Mouse (Mus musculus) CD4-positive, CD25-positive, alpha-beta regulatory T cell, adult 4 months (primary cell): ENCODE results near the gene Mroh8. TPM values are rescaled to one million over a fixed set of nuclear protein-coding genes. Genes with fewer than 3 reads are reported as not detected.

Experiments used
- ATAC-seq: one replicate; pipeline ENCODE4 v1.8.0; 2017
- polyA plus RNA-seq, 2 experiments: library from polyadenylated mRNA; unstranded; fragments of 100-300 nt; shearing (Covaris generic); gene quantifications; one replicate each; pipeline ENCODE4 v1.2.1; 2017

The Mroh8 gene
- not detected for polyA plus RNA-seq

DNA sequence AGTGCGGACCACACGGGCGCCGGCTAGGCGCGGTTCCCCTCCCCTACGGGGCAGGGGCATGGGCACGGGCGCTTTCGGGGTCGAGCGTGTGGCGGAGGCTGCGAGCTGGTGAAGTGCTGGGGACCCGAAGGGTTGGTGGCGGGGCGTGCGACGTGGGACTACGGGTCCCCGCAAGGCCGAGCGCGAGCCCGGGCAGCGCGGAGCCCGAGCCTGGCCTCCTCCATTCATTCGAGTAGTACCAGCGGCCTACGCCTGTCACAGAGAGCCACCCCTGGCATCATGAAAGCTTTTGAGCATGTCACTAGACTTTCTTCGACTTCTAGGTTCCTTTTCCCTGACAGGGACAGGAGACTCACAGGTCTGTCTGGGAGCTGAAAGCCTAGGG is at the start of gene Mroh8:
Mroh8 (minus strand) TSS at position 134 of the 385 bp plus-strand sequence.
- no peak for ATAC-seq

DNA sequence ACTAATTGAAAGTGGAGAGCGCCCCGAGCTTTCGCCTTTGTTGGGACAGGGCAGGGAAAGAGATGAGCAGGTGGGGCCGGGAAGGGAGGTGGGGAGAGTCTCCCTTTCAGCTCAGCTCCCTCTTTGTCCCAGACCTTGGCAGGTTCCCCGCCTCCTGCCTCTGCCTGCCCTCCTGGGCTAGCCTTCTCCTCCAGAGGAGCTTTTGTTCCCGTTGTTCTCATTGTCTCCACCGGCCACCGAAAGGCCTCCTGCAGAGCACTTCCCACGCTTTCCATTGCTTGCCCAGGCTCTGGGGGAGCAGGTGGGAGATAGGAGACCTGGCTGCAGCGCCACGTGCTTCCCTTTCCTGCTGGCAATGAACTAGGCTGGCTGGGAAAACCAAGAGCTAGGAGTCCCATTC is 49.2 kb upstream of the Mroh8 start:
- ATAC-seq: no peak

DNA sequence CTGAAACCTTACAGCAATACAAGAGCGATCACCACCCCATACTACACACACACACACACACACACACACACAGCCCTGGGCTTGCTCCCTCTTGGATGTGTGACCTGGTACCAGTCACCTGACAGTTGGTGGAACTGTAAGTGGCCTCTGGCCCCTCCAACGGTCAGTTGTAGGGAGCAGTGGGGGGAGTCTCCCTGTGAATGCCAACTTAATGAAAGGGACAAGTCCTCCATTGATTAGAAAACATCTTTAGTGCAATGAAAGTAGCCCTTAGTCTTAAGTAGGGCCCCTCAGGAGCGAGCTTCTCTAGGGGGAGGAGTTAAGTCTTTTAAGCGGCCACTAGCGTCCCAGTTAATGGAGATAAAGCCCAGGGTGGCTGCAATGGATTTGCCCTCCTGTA is 48.8 kb upstream of the Mroh8 start:
- ATAC-seq: no peak

DNA sequence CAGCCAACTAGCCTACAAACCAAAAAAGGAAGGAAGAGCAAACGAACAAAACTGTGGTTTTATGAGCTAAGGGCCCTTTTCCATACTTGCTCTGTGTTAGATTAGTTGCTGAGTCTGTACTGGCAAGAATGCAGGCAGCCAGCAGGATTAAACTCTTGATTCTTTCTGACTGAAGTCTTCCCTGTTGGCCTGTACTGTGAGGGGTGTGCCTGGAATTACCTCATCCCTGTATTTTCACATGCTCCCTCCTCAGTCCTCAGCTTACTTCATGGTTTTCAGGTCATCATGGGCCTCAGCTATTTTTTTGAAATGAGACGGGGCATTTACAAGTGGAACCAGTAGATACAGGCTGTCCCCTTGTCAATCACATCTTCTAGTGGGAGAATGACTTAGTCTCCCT is 45.9 kb upstream of the Mroh8 start:
- ATAC-seq: no peak

DNA sequence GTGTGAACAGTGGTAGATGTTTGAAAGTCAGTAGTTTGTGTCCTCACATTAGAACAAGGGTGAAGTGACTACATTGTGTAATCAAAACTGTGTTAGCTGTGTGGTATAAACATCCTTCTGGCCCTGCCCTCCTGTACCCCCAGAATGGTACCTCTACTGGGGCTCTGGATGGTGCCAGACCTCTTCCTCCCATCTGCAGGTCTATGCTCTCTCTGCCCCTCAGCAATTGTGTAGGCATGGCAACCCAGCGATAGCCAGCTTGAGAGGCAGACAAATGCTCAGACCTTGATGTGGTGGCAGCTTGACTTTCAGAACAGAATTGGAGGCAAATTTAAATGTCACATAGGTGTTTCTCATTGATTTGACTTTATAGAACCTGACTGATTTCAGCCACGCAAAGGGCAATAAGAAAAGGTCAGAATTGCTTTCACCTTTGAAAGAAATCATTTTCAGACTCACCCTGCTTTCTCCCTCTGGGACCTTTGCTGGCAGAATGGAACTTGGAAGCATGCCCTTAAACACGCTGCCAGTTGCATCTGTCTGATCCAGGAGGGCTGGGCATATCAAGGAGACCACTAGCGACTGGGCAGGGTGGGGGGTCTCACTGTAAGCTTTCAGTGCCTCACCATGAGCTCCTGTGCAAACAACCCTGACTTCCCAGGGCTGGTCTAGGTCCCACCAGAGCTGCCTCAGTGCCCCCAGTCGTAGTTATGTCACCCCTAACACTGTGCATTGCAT is 42.8 kb upstream of the Mroh8 start:
- ATAC-seq: no peak

DNA sequence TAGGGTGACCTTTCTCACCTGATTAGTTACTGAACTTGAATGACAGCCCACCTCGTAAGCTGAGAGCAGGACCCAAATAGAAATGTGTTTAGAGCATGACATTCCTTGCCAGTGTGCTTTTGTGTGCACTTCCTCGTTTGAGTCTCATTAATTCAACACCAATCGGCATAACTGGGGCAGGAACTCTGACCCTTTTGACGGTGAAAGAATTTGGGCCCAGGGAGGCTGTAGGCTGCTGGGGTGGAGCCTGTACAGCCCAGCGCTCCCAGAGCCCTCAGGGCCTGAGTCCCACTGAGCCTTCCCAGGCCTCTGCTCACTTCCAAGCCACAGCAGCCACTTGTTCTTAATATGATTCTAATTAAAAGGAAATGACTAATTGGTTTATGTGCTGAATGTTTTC is 41.5 kb upstream of the Mroh8 start:
- no peak for ATAC-seq

DNA sequence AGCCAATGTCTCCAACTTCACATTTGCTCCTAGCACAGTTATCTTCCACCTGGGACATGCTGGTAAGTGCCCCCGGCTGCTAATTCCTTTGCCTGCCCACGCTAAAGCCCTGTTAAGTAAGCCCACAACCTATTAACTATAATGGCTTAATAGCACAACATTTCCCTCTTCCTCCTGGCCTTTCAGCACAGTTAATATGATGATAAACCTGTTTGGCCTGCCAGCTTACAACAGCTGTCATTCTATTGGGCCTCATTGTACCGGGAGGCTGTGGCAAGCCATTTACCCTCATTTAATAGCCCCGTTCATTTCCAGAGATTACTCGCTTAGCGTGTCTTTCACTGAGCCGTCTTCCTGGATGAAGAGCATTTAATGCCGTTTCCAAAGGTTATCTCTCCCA is 40.8 kb upstream of the Mroh8 start:
- ATAC-seq: no peak

DNA sequence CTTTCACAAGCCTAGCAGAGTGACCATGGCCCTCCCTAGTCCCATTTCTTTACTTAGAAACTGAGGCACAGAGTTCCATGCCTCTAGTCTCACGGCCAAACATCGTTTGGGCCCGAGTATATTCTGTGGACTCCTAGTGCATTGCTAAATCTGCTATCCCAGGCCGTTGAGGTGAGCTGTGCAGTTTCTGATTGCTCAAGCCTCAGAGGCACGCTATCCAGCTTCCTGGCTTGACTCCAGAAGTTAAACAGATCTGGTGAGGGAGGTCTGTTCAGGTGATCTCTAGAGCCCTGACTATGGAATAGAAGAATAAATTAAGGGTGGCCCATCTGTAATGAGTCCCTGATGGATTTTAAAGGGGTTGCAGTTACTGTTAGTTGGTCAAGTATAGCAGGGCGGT is 37.9 kb upstream of the Mroh8 start:
- no peak for ATAC-seq

DNA sequence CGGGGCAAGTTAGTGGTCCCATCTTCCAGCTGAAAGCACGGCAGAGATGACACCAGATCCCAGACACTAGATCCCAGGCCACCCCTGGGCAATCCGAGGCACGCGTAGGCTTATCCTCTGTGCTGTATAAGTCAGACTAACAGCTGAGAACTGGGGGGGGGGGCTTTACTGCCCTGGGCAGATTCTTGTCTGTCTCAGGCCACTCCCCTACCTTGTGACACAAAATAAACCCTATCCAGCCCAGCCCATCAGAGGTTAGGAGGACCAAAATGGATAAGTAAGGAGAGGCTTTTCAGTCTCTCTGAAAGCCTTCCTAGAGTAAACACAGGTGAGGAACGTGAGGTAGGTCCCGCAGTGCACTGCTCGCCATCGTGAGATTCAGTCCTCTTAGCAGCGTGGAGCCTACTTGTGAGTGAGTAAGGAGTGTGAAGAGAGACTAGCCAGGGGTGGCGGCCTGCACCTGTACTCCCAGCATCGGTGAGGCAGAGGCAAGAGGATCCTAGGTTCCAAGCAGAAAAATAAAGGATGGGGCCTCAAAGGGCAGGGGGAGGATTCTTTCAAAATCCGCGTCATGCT is 37.1 kb upstream of the Mroh8 start:
- no peak for ATAC-seq

DNA sequence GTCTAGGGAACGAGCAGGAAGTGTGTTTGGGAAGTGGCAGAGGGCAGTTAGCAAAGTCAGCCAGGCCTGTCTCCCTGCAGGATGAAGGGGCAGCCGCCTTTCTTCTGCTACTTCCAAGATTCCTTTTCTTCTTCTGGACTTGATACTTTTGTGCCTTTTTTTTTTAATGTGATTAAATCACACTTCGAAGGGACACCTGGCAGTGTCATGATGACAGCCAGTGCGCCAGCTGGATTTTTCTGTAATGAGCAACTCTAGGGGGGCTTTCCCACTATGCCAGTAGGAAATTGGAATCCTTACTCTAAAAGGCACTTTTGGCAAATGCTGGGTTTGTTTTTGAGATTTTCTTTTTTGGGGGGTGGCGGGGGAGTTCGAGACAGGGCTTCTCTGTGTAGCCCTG is 36.1 kb upstream of the Mroh8 start:
- ATAC-seq: no peak

DNA sequence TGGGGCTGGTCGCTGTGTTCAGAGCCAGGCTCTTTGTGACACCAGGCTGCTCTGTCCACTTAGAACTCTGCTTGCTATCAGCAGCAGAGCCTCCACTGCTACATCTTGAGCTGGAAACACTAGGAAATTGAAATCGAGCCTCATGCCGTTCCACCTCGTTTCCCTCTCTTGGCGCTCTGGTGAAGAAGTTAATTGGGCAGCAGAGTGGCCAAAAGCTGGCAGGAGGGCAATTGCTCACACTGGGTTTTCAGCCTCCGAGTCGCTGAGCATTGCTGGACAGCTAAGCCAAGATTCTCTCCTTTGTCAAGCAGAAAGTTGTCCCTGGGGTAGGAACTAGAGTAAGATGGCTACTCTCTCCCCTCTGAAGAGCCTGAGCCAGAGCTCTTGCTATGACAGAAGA is 35.0 kb upstream of the Mroh8 start:
- no peak for ATAC-seq

DNA sequence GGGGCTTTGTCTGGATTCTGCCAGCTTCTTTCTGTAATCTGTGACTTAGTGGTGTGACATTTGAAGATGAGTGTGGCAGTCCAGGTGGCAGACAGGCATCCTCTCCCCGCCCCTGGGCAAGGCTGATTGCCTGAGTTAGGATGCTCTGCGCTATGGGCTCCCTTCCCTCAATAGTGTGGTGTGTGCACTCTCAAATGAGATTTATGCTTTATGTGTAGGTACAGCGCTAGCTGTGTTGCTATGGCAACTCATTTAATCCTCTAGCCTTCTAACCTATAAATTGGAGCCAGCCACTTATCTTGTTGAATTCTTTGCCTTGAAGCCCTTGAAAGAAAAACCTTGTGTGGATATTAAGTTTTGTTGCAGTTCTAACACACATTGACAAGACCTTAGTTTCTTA is 34.4 kb upstream of the Mroh8 start:
- ATAC-seq: no peak

DNA sequence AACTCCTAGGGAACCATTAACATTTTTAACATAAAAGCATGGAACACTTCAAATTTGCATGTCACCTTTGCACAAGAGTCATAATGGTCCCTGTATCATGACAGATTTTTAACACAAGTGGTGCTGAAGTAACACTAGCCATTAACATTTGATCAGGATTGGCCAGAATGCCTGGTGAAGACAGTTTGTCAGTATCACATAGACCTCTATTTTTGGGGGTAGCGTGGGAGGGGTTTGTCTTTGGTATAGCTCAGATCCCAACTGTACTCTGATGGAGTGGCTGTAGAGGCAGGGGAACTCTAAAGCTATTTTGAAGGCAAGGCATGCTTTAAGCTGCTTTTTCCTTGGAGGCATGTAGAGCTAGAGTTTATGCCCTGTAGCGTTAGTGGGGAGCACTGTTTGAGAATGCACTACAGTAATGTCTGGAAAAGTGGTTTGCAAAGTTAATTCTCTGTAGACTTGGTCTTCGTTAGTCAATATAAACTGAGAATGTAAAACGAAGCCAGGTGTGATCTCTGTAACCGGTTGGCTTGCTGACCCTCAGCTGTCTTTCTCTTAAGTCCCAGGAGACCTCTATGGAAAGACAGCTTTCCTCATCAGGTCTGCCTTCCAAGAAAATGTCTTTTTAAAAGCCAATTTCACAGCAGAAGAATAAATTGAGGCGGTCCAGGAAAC is 31.8 kb upstream of the Mroh8 start:
- no peak for ATAC-seq

DNA sequence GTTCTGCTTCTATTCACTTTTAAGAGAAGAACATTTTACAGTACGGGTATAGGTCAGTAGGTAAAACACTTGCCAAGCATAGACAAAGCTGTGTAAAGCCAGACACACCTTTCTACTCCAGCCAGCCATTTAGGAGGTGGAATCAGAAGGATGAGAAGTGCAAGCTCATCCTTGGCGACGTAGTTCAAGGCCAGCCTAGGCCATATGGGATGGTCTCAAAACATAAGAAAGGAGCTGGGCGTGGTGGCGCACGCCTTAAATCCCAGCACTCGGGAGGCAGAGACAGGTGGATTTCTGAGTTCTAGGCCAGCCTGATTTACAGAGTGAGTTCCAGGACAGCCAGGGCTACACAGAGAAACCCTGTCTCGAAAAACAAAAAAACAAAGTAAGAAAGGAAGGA is 30.3 kb upstream of the Mroh8 start:
- ATAC-seq: no peak

DNA sequence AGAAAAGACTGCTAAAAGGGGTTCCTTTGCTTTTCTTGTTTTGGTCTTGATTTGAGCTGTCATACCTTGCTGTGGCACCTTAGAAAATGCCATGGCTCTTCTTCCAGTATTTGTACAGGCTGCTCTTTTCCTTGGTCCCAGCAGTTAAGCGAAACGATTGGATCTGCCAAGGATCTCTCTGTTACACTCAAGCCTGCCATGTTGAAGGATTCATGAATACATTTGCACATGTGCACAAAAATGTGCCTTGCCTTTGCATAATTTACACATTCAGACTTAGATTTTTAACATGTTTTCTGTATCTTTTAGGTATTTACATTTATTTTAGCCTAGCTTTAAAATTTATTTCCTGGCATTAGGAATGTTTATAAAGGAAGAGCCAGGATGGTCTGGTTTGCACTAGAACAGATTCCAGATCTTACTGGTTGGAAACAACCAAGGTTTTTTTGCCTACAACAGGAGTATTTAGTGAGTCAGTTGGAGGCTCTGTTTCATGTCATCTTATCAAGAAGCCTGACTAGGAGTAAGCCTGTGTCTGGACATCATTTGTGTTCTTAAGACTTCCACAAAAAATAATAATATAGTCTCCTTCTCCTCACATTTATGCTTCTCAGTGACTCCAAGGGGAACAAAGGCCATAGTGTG is 29.0 kb upstream of the Mroh8 start:
- no peak for ATAC-seq

DNA sequence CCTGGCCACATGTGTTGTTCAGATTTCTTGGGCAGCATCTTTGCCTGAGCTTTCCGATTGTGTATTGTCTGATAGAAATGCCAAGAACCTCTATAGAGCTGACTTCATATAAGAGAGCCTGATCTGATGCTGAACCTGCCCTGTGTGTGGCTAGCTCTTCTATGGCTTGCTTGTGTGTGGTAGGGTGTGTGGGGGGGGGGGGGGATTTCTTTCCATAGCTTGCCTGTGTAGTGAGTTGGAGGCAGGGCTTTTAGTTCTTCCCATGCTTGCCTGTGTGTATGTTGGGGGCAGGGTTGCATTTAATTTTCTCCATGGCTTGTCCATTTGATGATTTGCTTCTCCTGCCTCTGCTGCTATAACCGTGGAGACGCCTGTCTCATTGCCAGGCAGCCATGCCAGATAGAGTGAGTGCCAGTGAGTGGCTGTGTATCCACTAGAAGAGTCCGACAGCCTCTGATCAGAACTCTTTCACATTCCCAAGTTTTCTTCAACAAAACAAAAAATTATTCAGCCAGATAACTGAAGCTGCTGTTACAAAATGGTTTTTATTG is 28.4 kb upstream of the Mroh8 start:
- no peak for ATAC-seq

DNA sequence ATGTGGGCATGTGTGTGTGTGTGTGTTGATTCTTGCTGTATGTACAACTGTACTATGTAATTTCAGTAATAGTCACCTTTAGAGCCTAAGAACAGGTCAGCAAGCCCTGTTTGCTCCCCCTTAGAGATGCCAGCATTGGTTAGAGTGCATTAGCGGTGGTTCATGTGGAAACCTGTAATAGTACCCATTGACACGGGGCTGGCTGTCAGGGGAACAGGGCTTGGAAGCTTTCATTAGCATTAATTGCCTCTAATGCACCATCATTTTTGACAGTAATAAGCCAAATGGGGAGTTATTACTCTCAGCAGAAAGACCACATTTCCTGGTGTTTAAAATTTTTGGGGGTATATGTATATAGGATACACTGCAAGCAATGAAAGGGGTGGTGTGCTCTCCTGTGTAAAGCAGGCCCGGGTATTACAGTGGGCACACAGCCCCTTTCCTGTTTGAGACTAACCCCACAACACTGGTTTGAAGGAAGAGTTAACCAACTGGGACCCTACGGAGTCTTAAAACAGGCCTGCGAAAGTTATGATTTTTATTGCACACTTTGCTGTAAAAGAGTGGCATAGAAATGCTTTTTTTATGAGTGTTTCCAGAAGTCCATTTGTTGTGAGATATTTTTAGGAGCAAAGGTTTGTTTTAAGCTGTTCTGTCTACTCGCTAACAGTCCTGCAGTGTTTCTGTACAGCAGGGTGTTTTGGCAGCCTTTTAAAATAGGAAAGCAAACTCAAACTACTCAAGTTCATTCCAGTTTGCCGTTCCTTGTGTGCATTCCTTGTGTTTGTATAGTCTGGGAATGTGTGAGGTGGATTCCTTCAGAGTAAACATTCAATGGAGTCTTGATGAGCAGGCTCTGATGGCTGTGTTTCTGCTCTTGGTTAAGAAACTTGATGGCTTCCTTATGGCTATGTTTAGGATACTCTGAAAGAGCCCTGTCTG is 27.0 kb upstream of the Mroh8 start:
- ATAC-seq: no peak

DNA sequence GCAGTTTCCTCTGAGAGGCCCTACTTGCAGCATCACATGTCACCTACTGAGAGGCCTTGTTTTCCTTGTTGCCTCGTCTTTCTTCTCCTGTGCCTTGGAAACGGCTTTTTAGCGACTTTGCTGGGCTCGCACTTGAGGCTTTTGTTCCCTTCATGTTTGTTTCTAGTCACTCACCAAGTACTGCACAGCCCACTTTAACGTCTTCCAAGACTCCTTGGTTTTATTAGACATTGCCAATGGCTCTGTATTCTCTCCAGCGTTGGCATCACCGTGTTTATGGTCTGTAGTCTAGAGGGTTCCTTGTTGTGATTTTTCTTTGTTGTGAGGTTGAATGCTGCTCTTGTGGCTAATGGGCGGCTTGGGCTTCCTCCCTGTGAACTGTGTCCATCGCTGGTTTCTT is 23.7 kb upstream of the Mroh8 start:
- no peak for ATAC-seq

DNA sequence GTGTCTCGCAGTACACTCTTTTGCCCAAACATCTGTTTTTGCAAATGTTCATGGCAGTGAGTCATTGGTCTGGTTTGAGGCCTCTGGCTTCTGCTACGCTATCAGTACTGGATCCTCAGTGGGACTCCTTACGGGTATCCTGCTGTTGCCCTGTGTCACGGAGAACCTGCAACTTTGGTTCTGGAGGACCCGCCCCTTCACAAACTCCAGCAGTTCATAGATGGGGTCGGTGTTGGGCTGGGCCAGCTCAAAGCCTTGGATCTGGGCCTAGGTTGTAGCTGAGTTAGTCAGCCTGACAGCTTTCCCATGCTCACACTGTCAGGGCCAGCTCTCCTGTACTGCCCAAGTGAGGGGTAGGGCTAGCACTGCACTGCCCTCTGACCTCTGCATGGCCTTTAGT is 20.7 kb upstream of the Mroh8 start:
- no peak for ATAC-seq

DNA sequence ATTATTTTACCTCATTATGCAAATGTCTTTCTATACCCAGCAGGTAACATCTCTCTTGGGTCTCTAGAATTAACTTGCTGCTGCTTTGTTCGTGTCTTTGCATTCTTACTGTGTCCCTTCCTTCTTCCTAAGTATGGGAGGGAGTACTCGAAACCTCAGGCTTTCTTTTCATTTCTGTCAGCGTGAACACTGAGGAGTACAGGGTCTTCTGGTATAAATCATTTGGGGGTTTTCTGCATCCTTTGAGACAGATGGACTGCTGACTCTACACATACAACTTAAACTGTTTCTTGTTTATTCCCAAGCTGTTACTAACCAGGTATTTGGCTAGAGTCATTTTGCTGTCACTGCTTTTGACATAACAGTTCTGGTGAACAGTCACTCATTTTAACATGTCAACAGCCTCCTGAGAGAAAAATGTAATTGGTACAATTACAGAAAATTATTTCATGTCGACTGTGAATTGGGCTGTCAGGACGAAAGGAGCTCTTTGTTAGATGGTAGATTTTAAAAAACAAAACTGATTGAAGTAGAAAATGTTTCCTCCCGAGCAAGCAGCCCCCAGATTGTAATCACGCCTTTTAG is 16.8 kb upstream of the Mroh8 start:
- ATAC-seq: no peak

DNA sequence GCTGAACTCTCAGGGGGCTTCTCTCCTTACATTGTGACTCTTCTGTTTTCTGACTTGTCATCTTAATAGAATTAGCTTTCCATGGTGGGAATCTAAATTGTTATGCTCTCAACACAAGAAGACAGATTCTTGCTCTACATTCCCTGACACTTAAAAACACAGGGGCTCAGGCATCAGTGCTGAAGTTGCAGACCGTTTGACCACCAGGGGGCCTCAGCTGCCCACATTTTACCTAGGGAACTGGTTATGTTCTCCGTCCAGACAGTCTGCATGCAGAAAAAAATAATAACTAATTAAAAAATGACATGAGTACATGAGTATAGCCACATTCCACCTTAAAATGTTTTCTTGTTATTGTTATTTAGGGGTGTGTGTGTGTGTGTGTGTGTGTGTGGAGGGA is 12.7 kb upstream of the Mroh8 start:
- ATAC-seq: peak; percentile 58

DNA sequence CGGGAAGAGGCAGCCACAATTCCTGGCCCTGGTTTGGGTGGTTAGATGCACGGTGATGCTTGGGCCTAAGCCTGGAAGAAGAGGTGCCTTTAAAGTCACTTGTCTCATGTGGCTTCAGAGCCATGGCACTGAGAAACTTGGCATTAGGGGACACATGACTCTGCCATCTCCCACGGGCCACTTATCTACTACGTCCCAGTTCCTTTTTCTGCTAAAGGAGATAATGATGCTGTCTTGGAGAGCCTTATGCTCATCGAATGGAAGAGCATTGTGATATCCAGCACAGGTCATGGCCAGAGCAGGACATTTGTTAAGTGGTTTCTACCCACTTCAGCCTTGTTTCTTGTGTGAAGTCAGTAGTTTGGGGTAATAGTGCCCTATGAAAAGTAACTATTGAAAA is 9.6 kb upstream of the Mroh8 start:
- ATAC-seq: no peak
